Mouse (Mus musculus): ENCODE results near the gene Aldh8a1.
"Not testable (repeated sequence)": the region's sequence is repeated elsewhere in the genome, so short reads cannot be mapped to it uniquely, and the experiment has no call there.

The Aldh8a1 gene

GRCm38 (mm10) chr10:21367481-21367880 lies 9.6 kb upstream of the Aldh8a1 start:
- no peak for DNase-seq (ENCODE audit: low spot score in 2 of 2)

GRCm38 (mm10) chr10:21369586-21369985 lies 7.5 kb upstream of the Aldh8a1 start:
- no peak for DNase-seq (ENCODE audit: low spot score in 2 of 2)

DNA sequence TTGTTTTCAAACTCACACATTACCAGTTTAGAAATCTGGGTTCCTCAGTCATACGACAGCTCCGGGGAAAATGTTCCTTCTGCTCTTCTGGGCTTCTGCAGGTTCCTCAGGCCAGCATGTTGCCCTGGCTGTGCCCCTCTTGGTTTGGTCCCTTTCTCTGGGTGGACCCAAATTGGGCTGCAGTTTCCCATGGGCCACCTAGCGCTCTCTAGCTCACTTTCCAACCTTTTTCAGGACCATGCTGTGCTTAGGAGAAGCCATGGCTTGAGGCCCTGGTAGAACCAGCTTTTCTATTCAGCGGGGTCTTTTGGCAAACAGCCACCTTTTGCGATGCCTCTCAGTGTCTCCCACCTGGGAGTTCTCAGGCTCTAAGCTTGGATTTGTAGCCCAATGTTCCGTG lies 4.8 kb upstream of the Aldh8a1 start:
- DNase-seq (ENCODE audit: low spot score in 2 of 2): no peak

DNA sequence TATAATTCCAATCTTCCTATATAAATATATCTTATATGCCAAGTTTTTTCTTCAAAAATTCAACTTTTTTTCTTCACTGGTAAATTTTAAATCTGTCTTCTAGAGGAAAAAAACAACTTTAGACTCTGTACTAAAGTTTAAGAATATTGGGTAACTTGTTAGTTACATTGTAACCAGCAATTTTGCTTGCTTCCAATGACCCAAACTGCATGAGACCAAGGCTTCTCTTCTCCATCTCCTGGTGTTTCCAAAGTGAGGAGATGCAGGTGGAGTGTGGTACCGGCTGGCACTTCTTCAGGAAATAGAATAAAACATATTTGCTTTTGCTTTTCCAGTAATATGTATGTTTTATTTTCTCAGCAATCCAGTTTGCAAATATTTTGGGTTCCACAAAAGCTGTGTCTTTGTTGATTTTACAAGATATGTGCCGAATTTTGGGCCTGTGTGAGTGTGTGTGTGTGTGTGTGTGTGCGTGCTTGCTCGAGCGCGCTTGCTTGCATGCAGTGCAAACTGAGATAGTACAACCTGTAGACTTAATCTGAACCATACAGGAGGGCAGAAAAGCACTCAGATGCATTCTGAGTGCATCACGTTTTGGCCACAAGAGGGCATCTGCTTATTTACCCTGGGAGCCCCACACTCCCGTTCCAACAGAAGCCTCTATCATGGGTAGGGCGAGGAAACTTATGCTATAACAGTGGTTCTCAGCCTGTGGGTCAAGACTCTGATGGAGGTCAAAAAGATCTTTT lies 1.3 kb downstream of the Aldh8a1 start:
- DNase-seq (ENCODE audit: low spot score in 2 of 2): no peak

DNA sequence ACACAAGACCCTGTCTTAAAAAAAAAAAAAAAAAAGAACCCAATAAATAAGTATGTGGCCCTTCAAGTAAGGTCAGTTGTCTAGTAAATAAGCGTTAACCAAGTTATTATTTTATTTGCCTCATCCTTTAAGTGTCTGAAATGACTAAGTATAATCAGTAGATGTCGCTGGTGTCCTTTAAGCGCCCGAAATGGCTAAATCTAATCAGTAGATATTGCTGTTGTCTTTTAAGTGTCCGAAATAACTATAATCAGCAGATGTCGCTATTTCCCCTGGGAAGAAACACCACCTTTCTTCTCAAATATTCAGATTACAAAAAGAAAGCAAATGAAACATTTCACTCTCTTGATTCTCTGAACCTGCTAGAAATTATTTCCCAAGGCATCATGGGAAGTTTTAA lies 5.8 kb downstream of the Aldh8a1 start:
- DNase-seq (ENCODE audit: low spot score in 2 of 2): no peak

DNA sequence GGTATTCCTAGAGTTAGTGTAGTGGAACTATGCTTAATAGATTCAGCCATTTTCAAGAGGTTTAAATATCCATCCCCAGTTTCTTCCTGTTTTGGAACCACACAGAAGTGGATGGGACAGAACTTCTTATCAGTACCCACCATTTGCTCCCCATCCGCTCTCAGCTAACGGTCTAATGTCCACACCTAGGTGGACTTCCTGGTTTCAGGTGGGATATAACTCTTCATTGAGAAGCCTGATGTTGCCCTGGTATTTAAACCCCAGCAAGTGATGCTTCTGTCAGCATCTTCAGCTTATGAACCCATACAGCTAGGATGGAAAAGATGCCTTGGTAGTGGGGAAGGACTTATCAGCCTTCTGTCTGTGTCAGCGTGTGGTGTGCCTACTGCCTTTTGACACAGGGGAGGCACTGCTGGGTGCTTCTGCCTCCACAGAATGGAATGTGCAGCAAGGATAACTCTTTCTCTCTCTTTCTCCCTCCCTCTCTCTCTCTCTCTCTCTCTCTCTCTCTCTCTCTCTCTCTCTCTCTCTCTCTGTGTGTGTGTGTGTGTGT lies 8.1 kb downstream of the Aldh8a1 start:
- DNase-seq (ENCODE audit: low spot score in 2 of 2): no peak

- no peak for DNase-seq (ENCODE audit: low spot score in 2 of 2)
These were observed 12.0 kb downstream of the Aldh8a1 start for GRCm38 (mm10) chr10:21389075-21389474.

GRCm38 (mm10) chr10:21390440-21390839 lies 13.3 kb downstream of the Aldh8a1 start:
- DNase-seq (ENCODE audit: low spot score in 2 of 2): no peak

DNA sequence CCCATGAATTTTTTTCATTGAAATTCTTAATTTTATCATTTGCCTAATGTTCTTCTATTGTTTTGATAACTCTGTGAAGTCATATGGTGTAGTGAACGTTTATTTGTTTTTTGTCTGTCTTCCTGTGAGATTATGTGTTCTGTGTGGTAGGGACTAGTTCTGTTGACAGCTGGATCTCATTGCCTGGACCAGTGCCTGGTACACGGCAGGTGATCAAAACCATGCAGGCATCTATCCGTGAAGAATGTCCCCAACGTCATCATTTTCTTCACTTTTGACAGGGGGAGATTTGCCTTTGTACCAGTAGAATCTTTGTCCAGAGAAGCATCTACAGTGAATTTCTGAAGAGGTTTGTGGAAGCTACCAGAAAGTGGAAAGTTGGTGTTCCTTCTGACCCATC lies 14.2 kb downstream of the Aldh8a1 start:
- no peak for DNase-seq (ENCODE audit: low spot score in 2 of 2)

- no peak for DNase-seq (ENCODE audit: low spot score in 2 of 2)
These were observed 16.3 kb downstream of the Aldh8a1 start for GRCm38 (mm10) chr10:21393390-21393789.

DNA sequence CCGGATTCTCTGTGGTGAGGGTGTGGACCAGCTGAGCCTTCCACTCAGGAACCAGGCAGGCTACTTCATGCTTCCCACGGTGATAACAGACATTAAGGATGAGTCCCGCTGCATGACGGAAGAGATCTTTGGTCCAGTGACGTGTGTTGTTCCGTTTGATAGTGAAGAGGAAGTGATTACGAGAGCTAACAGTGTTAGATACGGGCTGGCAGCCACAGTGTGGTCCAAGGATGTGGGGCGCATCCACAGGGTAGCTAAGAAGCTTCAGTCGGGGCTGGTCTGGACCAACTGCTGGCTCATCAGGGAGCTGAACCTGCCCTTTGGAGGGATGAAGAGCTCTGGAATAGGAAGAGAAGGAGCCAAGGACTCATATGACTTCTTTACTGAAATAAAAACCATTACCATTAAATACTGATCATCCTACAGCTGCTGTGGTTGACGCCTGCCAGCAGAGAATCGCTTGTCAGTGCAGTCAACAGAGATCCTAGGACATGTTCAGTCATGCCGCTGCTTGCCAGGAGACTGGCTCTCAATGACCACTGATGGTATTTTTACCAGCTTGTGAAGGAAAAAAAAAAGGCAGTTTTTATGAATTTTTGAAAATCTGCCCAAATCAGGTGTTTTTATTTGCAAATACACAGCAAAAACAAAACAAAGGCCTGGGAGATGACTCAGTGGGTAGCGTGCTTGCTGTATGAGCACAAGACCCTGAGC lies 18.5 kb downstream of the Aldh8a1 start:
- DNase-seq (ENCODE audit: low spot score in 2 of 2): no peak

GRCm38 (mm10) chr10:21398873-21399425 lies 21.9 kb downstream of the Aldh8a1 start:
- not testable (repeated sequence) for DNase-seq (ENCODE audit: low spot score in 2 of 2)

DNA sequence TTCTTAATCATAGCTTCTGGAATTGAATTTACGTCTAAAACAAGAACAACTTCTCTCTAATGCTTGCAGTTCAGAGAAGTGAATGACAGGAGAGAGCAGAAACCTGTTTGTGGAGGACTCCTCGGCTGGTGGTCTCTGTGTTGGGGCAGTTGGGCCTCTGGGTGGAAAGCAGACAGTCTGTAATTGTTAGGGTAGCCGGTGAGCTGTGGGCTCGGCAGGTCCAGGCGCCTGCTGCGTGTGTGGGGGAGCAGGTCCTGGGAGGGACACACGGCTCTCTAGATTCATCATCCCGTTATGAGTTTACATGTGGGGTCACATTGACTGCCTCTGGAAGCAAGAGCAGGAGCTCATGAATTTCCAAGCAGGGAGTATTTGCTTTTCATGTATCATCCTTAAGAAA lies 22.5 kb downstream of the Aldh8a1 start:
- DNase-seq (ENCODE audit: low spot score in 2 of 2): no peak

GRCm38 (mm10) chr10:21400031-21400430 lies 22.9 kb downstream of the Aldh8a1 start:
- no peak for DNase-seq (ENCODE audit: low spot score in 2 of 2)

DNA sequence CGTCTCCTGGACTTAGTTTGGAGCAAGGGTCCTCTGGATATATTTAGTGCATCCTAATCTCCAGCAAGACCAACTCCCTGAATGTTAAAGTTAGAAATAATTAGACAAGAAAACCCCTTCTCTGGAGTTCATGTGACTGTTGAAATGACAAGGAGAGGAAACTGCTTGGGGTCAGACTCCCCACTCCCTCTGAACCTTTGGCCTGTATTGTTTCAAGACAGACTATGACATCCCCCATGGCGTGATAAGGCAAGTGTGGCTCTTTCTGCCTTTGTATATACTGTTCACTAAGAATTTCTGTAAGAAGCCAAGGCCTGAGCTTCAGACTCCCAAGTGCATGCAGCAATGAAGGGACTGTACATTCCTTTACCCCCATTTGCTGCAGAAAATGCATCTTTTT lies 23.4 kb downstream of the Aldh8a1 start:
- DNase-seq (ENCODE audit: low spot score in 2 of 2): no peak

DNA sequence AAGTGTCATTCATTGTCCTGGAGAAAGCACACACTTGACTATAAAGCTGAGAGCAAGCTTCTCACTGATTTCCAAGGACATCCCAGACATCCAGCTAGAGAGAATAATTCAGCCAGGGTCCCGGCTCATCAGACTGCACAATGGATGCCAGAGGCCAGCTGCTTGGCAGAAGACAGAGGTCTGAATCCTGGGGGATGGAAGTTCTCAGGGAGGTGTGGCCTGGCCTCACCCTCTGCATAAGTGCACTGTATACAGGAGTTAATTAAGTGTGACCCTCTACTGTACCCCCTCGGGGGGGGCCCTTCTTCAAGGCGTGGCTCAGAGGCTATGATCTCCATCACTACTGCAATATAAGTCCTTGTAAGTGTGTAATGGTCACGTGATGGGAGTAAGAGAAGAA lies 24.2 kb downstream of the Aldh8a1 start:
- DNase-seq (ENCODE audit: low spot score in 2 of 2): no peak

GRCm38 (mm10) chr10:21404822-21405221 lies 27.7 kb downstream of the Aldh8a1 start:
- no peak for DNase-seq (ENCODE audit: low spot score in 2 of 2)

- no peak for DNase-seq (ENCODE audit: low spot score in 2 of 2)
These were observed 28.8 kb downstream of the Aldh8a1 start for GRCm38 (mm10) chr10:21405707-21406534.

- DNase-seq (ENCODE audit: low spot score in 2 of 2): no peak
These were observed 33.6 kb downstream of the Aldh8a1 start for GRCm38 (mm10) chr10:21410711-21411110.

- DNase-seq (ENCODE audit: low spot score in 2 of 2): no peak
These were observed 34.6 kb downstream of the Aldh8a1 start for GRCm38 (mm10) chr10:21411621-21412205.

GRCm38 (mm10) chr10:21415031-21415430 lies 37.9 kb downstream of the Aldh8a1 start:
- DNase-seq (ENCODE audit: low spot score in 2 of 2): no peak

Measured in frontal cortex, postnatal 25 days (tissue).